Mouse (Mus musculus) heart, adult 2 months (tissue): ENCODE measurements around the gene Mrpl1. TPM values are rescaled to one million over a fixed set of nuclear protein-coding genes. Genes with fewer than 3 reads are reported as not detected.
A peak's percentile ranks its signal among the peaks of the same experiment; 100 is the strongest.

Experiments
- DNase-seq, 2 experiments: peaks; one replicate each; pipeline ENCODE4 v3.0.0; 2021
- H3K27ac ChIP-seq: fragments of 200-600 bp; 2 replicates; pipeline ENCODE4 v1.8.1; 2022
- H3K27me3 ChIP-seq: fragments of 200-500 bp; 2 replicates; pipeline ENCODE4 v1.6.1; 2012; ENCODE audit warnings: mild to moderate bottlenecking, low read length, inconsistent platforms, mixed read lengths; ENCODE audit not compliant: control insufficient read depth, insufficient read depth
- H3K36me3 ChIP-seq: fragments of 200-500 bp; 2 replicates; pipeline ENCODE4 v1.6.1; 2012; ENCODE audit warnings: low read length, inconsistent platforms; ENCODE audit not compliant: control insufficient read depth, insufficient read depth
- H3K4me1 ChIP-seq: fragments of 200-500 bp; 2 replicates; pipeline ENCODE4 v1.6.1; 2011; ENCODE audit warnings: low read length; ENCODE audit not compliant: control insufficient read depth, insufficient read depth
- H3K4me3 ChIP-seq: fragments of 200-600 bp; 2 replicates; pipeline ENCODE4 v1.8.1; 2022
- H3K79me2 ChIP-seq: fragments of 200-500 bp; replicated peaks from 2 replicates; pipeline ENCODE4 v1.6.1; 2012; ENCODE audit warnings: mild to moderate bottlenecking, inconsistent platforms, low read length, moderate library complexity, mixed read lengths; ENCODE audit not compliant: control insufficient read depth, insufficient read depth
- H3K9ac ChIP-seq: fragments of 200-500 bp; 2 replicates; pipeline ENCODE4 v1.6.1; 2012; ENCODE audit warnings: low read depth, mild to moderate bottlenecking, control low read depth, inconsistent platforms, low read length, mixed read lengths
- CTCF ChIP-seq: fragments of 200-600 bp; IDR thresholded peaks from 2 replicates; pipeline ENCODE4 v1.8.1; 2022; ENCODE audit warnings: antibody characterized with exemption, mild to moderate bottlenecking, moderate library complexity
- EP300 ChIP-seq: fragments of 200-500 bp; IDR thresholded peaks from 2 replicates; pipeline ENCODE4 v1.6.1; 2011; ENCODE audit warnings: low read depth, low read length, control low read depth; ENCODE audit not compliant: insufficient read depth
- POLR2A ChIP-seq: fragments of 200-500 bp; IDR thresholded peaks from 2 replicates; pipeline ENCODE4 v1.6.1; 2011; ENCODE audit warnings: mild to moderate bottlenecking, low read depth, low read length, control low read depth; ENCODE audit not compliant: insufficient read depth
- WGBS: fragments of 180-500 bp; shearing (Covaris S2); methylation state at CpG from one replicate; pipeline ENCODE4 v1.1.7; 2018; 5-methylcytosine and 5-hydroxymethylcytosine counted together
- intact Hi-C: fragments of 180-260 bp; cut with DNase I; formaldehyde crosslinking; loops from one replicate; pipeline ENCODE4 v1.15.1; 2025
- long read RNA-seq: library from polyadenylated mRNA; stranded (forward); transcript quantifications from one replicate; pipeline ENCODE4 v2.0.0, GENCODE M21; 2021
- polyA plus RNA-seq: library from polyadenylated mRNA; depleted of rRNA; stranded (reverse); fragments of >200 nt; gene quantifications from 2 replicates; pipeline ENCODE4 v1.2.3, GENCODE M21; 2012; rRNA removed
- total RNA-seq, 2 experiments: library from RNA; stranded (reverse); gene quantifications; 2 replicates each; pipeline ENCODE4 v1.2.3; 2021

The Mrpl1 gene
- total RNA-seq: 10 to 100 TPM; 25.8 to 27.4 TPM
- polyA plus RNA-seq: 4.8 and 9.0 TPM in 2 replicates
- long read RNA-seq, transcript Mrpl1-201 (9 exons, 3,431 nt): major isoform, 29 of 35 reads
- long read RNA-seq, partial matches to known transcripts: 5 of 35 reads
- long read RNA-seq, other reads (novel, unspliced or antisense): 1 of 35 reads

DNA sequence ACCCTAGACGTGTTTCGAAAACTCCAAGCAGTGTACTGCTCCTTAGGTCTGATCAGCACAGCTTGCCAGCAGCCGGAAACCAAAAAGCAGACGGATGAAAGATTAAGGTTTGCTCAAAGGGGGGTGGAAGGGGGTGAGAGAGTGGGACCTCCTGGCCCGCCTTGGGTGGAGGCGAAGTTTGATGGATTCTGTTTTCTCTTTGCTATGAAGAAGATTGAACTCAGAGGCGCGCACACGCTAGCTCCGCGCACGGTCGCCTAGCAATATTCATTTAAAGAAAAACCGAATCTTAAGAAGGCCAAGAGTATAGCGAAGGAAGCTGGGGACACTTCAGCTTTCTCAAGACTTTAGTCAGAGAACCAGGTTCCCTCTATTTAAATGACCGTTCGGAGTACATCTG, at the start of gene Mrpl1:
TSS of gene Mrpl1 (plus strand) at position 35 of the 400 bp plus-strand sequence.
- Histone ChIP-seq H3K36me3 (peaks cover 3% of the 10 kb centered on the region), H3K9ac (peak within 1 kb of the TSS; percentile 53), H3K4me3 (peak within 1 kb of the TSS; percentile 84), H3K27ac (peak within 1 kb of the TSS; percentile 91), H3K27me3 (no peaks in the 10 kb centered on the region), H3K79me2 (no peaks in the 10 kb centered on the region), H3K4me1 (peaks cover 3% of the 10 kb centered on the region)
- intact Hi-C loops: loop anchor here (1.0 to 5.0 kb wide), 3 partner anchors 15 to 117 kb away; no protein-coding TSS in a partner anchor
- peak; percentile 49 to 52 for DNase-seq
- no peak for TF ChIP-seq CTCF
- TF ChIP-seq EP300: 0 out of 2 replicates have a peak, but pooled peaks have one; percentile 26
- TF ChIP-seq POLR2A: no peak
- WGBS: 1% methylated on average over 17 of the region's 17 CpGs

DNA sequence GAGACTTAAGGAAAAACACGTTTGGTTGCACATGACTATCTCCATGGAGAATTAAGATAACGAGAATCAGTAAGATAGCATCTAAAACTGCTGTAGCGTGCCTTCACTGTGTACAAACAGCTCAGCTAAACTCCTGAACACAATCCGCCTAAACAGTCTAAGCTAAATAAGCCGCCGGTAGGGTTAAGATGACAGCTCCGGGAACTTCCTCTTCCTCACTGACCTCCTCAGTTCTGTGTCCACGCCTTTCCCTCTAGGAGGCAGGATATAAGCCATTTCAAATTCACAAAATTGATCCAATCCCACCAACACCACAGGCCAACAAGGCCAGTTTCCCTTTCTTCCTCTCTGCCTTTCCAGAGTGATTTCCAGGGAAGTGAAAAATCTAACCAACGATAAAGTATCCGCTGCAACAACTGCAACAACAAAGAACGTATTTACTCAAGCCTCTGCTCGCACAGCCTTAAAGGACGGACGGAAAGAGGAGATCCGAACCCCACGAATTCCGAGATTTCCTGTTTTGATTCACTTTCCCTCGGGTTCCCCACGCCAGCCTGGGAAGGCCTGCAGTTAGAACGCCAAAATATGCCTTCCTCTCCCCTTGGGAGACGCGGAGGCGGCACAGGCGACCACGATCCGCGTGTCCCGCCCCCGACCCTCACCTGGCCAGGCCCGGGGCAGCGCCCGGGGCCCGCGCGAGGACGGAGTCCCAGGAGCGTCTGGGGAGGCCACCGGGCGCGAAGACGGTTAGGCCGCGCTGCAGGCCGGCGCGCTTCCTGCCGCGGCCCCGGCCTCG, 48.6 kb upstream of the Mrpl1 start:
- Histone ChIP-seq H3K27ac (peak overlapping the region; percentile 96), H3K27me3 (no peaks in the 10 kb centered on the region), H3K9ac (peak overlapping the region; percentile 79), H3K4me1 (peaks cover 3% of the 10 kb centered on the region), H3K36me3 (peaks cover 6% of the 10 kb centered on the region), H3K79me2 (peaks cover 2% of the 10 kb centered on the region), H3K4me3 (peak overlapping the region; percentile 88)
- no peak for TF ChIP-seq EP300
- peak; percentile 71; the same call in 1 of the 2 replicates for TF ChIP-seq POLR2A
- TF ChIP-seq CTCF: peak; percentile 49
- intact Hi-C loops: loop anchor here (5.0 kb wide), 1 partner anchor 188 kb away; no protein-coding TSS in a partner anchor
- DNase-seq: peak; percentile 58 to 60
- WGBS: under 1% methylated on average over 50 of the region's 50 CpGs

DNA sequence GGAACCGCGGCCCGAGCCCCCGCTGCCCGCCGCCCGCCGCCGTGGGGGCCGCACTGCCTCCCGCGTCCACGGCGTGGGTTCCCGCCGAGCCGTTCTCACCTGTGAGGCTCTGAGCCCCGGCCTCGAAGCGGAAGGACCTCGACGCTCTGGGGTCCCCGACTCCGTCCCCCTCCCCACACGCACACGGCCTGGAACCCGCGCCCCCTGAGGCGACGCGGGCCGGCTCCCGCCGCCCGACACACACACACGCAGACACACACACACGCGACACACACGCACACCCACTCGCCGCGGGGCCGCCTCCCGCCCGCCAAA, 48.1 kb upstream of the Mrpl1 start:
- TF ChIP-seq CTCF (no peak), POLR2A (no peak), EP300 (no peak)
- peaks cover 3% of the 10 kb centered on the region for H3K4me1 ChIP-seq
- no peak for DNase-seq
- intact Hi-C loops: loop anchor here (5.0 kb wide), 1 partner anchor 189 kb away; no protein-coding TSS in a partner anchor
- peaks cover 2% of the 10 kb centered on the region for H3K79me2 ChIP-seq
- H3K4me3 ChIP-seq: peak overlapping the region; percentile 88
- H3K27ac ChIP-seq: peak overlapping the region; percentile 96
- WGBS: under 1% methylated on average over 38 of the region's 45 CpGs
- H3K27me3 ChIP-seq: no peaks in the 10 kb centered on the region
- peaks cover 6% of the 10 kb centered on the region for H3K36me3 ChIP-seq
- peak overlapping the region; percentile 79 for H3K9ac ChIP-seq

- Histone ChIP-seq H3K79me2 (peaks cover 2% of the 10 kb centered on the region), H3K9ac (peak overlapping the region; percentile 79), H3K36me3 (peaks cover 6% of the 10 kb centered on the region), H3K27ac (peak overlapping the region; percentile 96), H3K27me3 (no peaks in the 10 kb centered on the region), H3K4me1 (peaks cover 3% of the 10 kb centered on the region), H3K4me3 (peak overlapping the region; percentile 88)
- WGBS: under 1% methylated on average over 70 of the region's 114 CpGs
- intact Hi-C loops: loop anchor here (1.0 to 5.0 kb wide), 3 partner anchors 35 to 189 kb away; partner anchors contain the start of gene Mrpl1
- TF ChIP-seq POLR2A: 0 out of 2 replicates have a peak, but pooled peaks have one; percentile 36
- TF ChIP-seq CTCF: no peak
- peak; percentile 73 to 76 for DNase-seq
Observed at GRCm38 (mm10) chr5:96161578-96162398, 47.5 kb upstream of the Mrpl1 start.

DNA sequence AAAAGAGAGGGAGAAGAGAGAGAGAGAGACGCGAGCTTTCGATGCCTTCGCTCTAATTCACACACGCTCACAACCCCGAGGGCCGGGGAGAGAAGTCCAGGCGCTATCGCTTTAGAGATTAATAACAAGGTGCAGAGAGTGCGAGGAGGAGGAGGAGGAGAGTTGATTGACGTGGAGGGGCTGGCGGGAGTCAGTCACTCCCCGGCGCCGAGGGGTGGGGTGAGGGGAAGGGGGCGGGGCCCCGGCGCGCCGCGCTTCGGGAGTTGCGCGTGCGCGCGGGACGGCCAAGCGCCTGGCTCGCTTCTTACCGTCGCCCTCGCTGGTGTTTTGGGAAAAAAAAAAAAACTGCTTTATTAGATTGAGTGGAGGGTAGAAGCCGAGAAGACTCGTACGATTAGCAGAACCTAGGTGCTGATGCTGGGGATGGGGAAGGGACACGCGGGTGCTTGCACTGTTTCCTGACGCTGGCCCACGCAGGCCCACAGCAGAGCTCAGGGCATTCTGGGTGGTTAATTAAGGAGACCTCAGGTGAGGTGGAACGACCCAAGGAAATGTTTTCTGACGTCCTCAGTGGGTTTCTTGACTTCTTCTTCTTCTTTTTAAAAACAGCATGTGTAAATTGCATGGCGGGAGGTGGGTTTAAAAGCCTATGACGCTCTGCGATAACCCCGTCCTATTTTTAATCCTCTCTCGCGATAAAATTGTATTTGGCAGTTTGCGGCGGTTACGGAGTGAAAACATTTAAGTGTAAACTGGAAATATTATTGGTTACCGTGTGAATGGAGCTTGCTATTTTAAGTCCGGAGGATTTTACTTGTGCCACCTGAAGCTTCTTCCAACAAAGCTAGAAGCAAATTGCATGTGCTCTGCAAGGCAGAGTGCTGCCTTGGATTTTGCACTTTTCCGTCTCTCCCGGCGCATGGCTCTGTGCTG, 46.6 kb upstream of the Mrpl1 start:
- WGBS: under 1% methylated on average over 56 of the region's 56 CpGs
- H3K79me2 ChIP-seq: peaks cover 2% of the 10 kb centered on the region
- intact Hi-C loops: loop anchor here (1.0 to 5.0 kb wide), 3 partner anchors 34 to 190 kb away; partner anchors contain the start of gene Mrpl1
- TF ChIP-seq EP300 (no peak), POLR2A (peak; percentile 89), CTCF (no peak)
- peaks cover 3% of the 10 kb centered on the region for H3K4me1 ChIP-seq
- H3K27ac ChIP-seq: peak overlapping the region; percentile 96
- H3K9ac ChIP-seq: peak overlapping the region; percentile 89
- H3K36me3 ChIP-seq: peaks cover 6% of the 10 kb centered on the region
- no peaks in the 10 kb centered on the region for H3K27me3 ChIP-seq
- peak overlapping the region; percentile 88 for H3K4me3 ChIP-seq
- DNase-seq: peak; percentile 85 to 90
